Mouse (Mus musculus) hindbrain, postnatal 0 days (tissue): ENCODE measurements at regions not wholly inside any gene's neighbourhood (a gene's known extent, or its start where the extent isn't known, plus 50 kb on each side); places are given as distances from the start of the nearest gene placed in this dataset.

Experiments
- ATAC-seq: fragments of 200-750 bp; cut with Nextera tagmentation; 2 replicates; pipeline ENCODE4 v1.8.0; 2017; ENCODE audit warnings: mild to moderate bottlenecking, moderate TSS enrichment, moderate library complexity
- DNase-seq: peaks from one replicate; pipeline ENCODE4 v3.0.0-alpha.2; 2015; ENCODE audit warnings: low spot score
- H3K27ac ChIP-seq: fragments of 300-500 bp; sonication (generic); 2 replicates; pipeline ENCODE4 v1.5.1; 2014; ENCODE audit warnings: mild to moderate bottlenecking
- H3K27me3 ChIP-seq: fragments of 300-500 bp; sonication (generic); 2 replicates; pipeline ENCODE4 v1.6.1; 2014; ENCODE audit warnings: low read length, mixed read lengths; ENCODE audit not compliant: insufficient read depth
- H3K36me3 ChIP-seq: fragments of 300-500 bp; sonication (generic); 2 replicates; pipeline ENCODE4 v1.6.1; 2014; ENCODE audit warnings: low read length, mixed read lengths; ENCODE audit not compliant: insufficient read depth
- H3K4me1 ChIP-seq: fragments of 300-500 bp; sonication (generic); 2 replicates; pipeline ENCODE4 v1.6.1; 2014; ENCODE audit warnings: antibody characterized with exemption, low read length, mixed read lengths; ENCODE audit not compliant: insufficient read depth
- H3K4me2 ChIP-seq: fragments of 300-500 bp; sonication (generic); 2 replicates; pipeline ENCODE4 v1.6.1; 2014; ENCODE audit warnings: low read depth, mild to moderate bottlenecking, low read length, moderate library complexity, mixed read lengths
- H3K4me3 ChIP-seq: fragments of 300-500 bp; sonication (generic); 2 replicates; pipeline ENCODE4 v1.5.1; 2014; ENCODE audit warnings: low read length
- H3K9ac ChIP-seq: fragments of 300-500 bp; sonication (generic); replicated peaks from 2 replicates; pipeline ENCODE4 v1.6.1; 2014; ENCODE audit warnings: mild to moderate bottlenecking, low read length, moderate library complexity, mixed read lengths
- H3K9me3 ChIP-seq: fragments of 300-500 bp; sonication (generic); 2 replicates; pipeline ENCODE4 v1.6.1; 2016; ENCODE audit warnings: low read length, mixed read lengths
- CTCF ChIP-seq: IDR thresholded peaks from 2 replicates; pipeline ENCODE4 v1.5.1; 2016; ENCODE audit warnings: antibody characterized with exemption, control low read depth, low read depth
- WGBS: fragments of 180-500 bp; shearing (Covaris S2); extraction: QIAGEN DNeasy Blood & Tissue Kit; methylation state at CpG from one replicate; pipeline ENCODE4 v1.1.7; 2014; 5-methylcytosine and 5-hydroxymethylcytosine counted together

DNA sequence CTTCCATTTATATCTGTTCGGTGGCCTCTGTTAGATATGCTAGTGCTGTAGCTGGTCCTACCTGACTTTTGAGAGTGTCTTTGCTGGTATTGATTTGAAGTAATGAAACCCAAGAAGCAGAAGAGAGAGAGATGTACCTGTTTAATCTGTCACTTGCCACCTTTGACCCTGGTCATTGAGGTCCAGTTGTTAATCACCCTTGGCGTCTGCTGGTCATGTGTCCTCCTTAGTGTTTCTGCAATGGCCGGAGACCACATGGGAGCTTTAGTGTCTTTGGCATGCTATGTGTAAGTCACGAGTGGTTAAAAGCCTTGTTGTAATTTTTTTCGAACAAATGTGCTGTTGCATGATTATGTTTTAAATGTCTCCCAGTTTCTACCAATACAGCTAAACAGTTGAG lies 193.1 kb downstream of the Dusp6 start:
- H3K4me2 ChIP-seq, result no peak overlapping the region
- no peak for ATAC-seq
- TF ChIP-seq CTCF, result no peak
- no peaks in the 10 kb centered on the region for H3K27me3 ChIP-seq
- H3K27ac ChIP-seq, result no peak overlapping the region
- H3K9ac ChIP-seq, result no peak overlapping the region
- no peaks in the 10 kb centered on the region; the same call in 1 of the 2 replicates for H3K4me1 ChIP-seq
- no peaks in the 10 kb centered on the region for H3K36me3 ChIP-seq
- H3K4me3 ChIP-seq, result no peak overlapping the region
- 90% methylated on average over 5 of the region's 5 CpGs for WGBS
- DNase-seq, result no peak
- no peaks in the 10 kb centered on the region for H3K9me3 ChIP-seq

DNA sequence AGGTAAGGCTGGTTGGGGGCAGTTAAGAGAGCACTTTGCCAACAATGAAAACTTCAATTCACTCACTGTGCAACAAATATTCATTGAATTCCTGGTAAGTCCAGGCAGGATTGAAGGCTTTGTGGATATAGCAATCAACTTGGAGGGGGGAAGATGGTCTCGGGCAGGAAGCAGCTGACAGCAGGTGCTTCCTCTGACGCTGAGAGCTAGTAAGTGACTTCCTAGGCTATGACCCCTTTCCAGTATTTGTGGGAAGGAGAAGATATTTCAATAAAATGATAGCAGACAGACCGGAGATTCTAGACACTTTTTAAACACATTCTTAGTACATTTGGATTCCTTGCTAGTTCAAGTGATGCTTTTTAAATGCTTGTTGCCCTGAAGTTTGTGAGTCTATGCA lies 195.0 kb downstream of the Dusp6 start:
- no peak for ATAC-seq
- no peaks in the 10 kb centered on the region; the same call in 1 of the 2 replicates for H3K4me1 ChIP-seq
- H3K4me3 ChIP-seq, result no peak overlapping the region
- no peak for TF ChIP-seq CTCF
- 86% methylated on average over 3 of the region's 3 CpGs for WGBS
- H3K9me3 ChIP-seq, result no peaks in the 10 kb centered on the region
- H3K4me2 ChIP-seq, result no peak overlapping the region
- no peak for DNase-seq
- no peaks in the 10 kb centered on the region for H3K36me3 ChIP-seq
- no peaks in the 10 kb centered on the region for H3K27me3 ChIP-seq
- no peak overlapping the region for H3K27ac ChIP-seq
- no peak overlapping the region for H3K9ac ChIP-seq

GRCm38 (mm10) chr10:99459171-99459660 lies 196.2 kb downstream of the Dusp6 start:
- WGBS, result 72% methylated on average over 9 of the region's 9 CpGs
- H3K9me3 ChIP-seq, result no peaks in the 10 kb centered on the region
- TF ChIP-seq CTCF, result no peak
- ATAC-seq (no peak), DNase-seq (no peak)
- no peak overlapping the region for H3K4me2 ChIP-seq
- H3K4me1 ChIP-seq, result no peaks in the 10 kb centered on the region; the same call in 1 of the 2 replicates
- H3K9ac ChIP-seq, result no peak overlapping the region
- H3K36me3 ChIP-seq, result no peaks in the 10 kb centered on the region
- no peak overlapping the region for H3K27ac ChIP-seq
- H3K4me3 ChIP-seq, result no peak overlapping the region
- H3K27me3 ChIP-seq, result no peaks in the 10 kb centered on the region

DNA sequence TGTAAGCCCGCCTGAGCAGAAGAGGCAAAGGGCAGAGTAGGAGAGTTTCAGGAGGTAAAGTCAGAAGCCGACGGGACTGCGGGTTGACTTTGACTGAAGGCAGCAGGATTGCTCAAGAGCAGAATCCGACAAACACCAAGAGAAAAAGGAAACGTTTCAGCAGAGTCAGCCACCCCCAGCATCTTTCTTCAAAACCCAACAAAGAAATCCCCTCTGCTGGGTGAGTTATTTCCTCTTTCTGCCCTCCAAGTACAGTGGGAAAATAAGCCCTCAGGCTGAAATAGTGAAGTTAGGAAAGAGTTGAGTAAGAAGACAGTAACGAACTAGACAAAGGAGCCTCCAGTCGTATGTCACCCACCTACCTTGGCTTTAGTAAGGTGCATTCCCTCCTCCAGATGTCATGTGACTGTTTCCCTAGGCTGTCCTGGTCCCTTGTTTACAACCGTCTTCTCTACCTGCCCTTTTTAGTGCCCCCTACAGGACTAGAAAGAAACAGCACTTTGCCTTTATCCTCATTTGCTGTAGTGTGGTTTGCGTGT lies 196.9 kb downstream of the Dusp6 start:
- no peak overlapping the region for H3K27ac ChIP-seq
- DNase-seq, result peak; percentile 40
- H3K9ac ChIP-seq, result no peak overlapping the region
- H3K36me3 ChIP-seq, result no peaks in the 10 kb centered on the region
- H3K27me3 ChIP-seq, result no peaks in the 10 kb centered on the region
- no peak overlapping the region for H3K4me2 ChIP-seq
- peak; percentile 54; the same call in 1 of the 2 replicates for ATAC-seq
- no peaks in the 10 kb centered on the region; the same call in 1 of the 2 replicates for H3K4me1 ChIP-seq
- no peaks in the 10 kb centered on the region for H3K9me3 ChIP-seq
- 55% methylated on average over 10 of the region's 10 CpGs for WGBS
- peak; percentile 68 for TF ChIP-seq CTCF
- H3K4me3 ChIP-seq, result no peak overlapping the region

DNA sequence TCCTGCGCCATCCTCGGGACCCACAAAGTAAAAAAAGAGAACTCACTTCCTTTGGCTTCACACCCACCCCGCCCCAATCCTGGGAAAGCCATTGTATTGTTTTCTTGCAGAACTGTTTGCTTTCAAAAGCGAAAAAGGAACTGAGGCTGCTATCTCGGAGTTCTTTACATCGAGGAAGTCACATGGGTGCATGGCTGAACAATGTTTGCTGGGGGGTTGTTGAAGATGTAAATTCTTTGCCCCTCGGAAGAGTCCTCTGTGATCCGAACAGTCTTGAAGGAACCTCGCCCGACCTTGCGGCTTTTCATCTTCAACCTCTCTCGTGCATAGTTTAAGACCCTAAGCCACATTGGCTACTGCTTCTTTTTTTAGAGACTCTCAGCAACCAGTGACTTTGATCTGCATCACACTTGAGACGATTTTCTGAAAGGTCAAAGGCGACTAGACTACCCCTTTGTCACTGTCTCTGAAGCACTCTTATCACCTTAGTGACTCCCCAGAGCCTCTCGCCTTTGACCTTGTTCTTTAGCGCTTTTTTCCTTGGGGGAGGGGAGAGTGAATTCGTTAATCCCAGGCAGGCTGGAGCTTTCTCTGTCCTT lies 197.9 kb downstream of the Dusp6 start:
- no peak for TF ChIP-seq CTCF
- no peak for DNase-seq
- H3K27ac ChIP-seq, result peak overlapping the region; percentile 59
- no peaks in the 10 kb centered on the region for H3K27me3 ChIP-seq
- peak; percentile 44 for ATAC-seq
- H3K36me3 ChIP-seq, result no peaks in the 10 kb centered on the region
- H3K4me2 ChIP-seq, result peak overlapping the region; percentile 74
- peak overlapping the region; percentile 40; the same call in 1 of the 2 replicates for H3K9ac ChIP-seq
- peak overlapping the region; percentile 41 for H3K4me3 ChIP-seq
- no peaks in the 10 kb centered on the region for H3K9me3 ChIP-seq
- no peaks in the 10 kb centered on the region; the same call in 1 of the 2 replicates for H3K4me1 ChIP-seq
- WGBS, result 4% methylated on average over 17 of the region's 17 CpGs

DNA sequence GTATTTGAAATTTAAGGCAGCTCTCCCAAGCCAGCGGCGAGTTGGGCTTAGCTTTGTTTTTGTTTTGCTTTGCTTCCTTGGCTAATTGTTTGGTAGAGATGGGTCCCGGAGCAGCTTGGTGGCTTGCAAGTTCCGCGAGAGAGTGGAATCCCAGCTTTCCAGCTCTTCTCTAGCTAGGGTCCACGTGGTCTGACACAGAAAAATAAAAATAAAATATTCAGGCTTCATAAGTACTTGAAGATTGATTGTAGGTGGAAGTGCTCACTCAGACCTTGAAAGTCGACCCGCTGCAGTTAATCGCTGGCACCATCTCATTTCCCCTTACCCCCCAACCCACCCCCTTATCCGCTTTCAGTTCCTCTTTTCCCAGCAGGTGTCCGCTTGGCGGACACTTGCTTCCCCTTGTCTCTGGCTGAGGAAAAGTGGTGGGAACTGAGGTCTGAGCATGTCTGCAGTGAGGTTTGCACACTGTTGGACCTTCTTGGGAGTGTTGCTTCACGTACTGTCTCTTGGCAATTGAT lies 198.5 kb downstream of the Dusp6 start:
- no peak for TF ChIP-seq CTCF
- Histone ChIP-seq H3K9me3 (no peaks in the 10 kb centered on the region), H3K9ac (peak overlapping the region; percentile 40; the same call in 1 of the 2 replicates), H3K4me1 (no peaks in the 10 kb centered on the region; the same call in 1 of the 2 replicates), H3K27me3 (no peaks in the 10 kb centered on the region), H3K27ac (peak overlapping the region; percentile 59), H3K4me2 (peak overlapping the region; percentile 74), H3K36me3 (no peaks in the 10 kb centered on the region), H3K4me3 (peak overlapping the region; percentile 41)
- peak; percentile 50 for DNase-seq
- peak; percentile 75 for ATAC-seq
- 2% methylated on average over 13 of the region's 13 CpGs for WGBS

DNA sequence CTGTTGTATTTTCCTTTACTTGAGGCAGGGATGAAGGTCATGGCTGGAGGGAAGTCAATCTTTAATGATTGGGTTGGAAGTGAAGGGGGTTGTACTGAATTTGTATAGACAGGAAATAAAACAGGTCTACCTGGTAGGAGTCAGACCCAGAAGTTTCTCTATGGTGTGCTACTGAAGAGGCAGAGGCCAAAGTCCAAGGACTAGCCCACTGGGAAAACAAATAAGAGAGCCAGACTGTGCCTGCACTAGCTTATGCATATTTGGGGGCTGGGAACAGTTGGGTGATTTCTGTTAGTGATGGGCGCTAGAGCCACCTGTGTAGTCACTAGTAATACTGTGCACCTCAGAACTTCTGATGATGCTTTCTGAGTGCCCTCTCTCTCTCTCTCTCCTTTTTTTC lies 203.7 kb downstream of the Dusp6 start:
- TF ChIP-seq CTCF, result no peak
- H3K9ac ChIP-seq, result no peak overlapping the region
- H3K4me3 ChIP-seq, result no peak overlapping the region
- H3K27ac ChIP-seq, result no peak overlapping the region
- no peaks in the 10 kb centered on the region for H3K9me3 ChIP-seq
- H3K27me3 ChIP-seq, result no peaks in the 10 kb centered on the region
- no peaks in the 10 kb centered on the region for H3K4me1 ChIP-seq
- H3K4me2 ChIP-seq, result no peak overlapping the region
- 100% methylated on average over 1 of the region's 1 CpGs for WGBS
- DNase-seq, result no peak
- H3K36me3 ChIP-seq, result no peaks in the 10 kb centered on the region
- no peak for ATAC-seq
